Mouse (Mus musculus) heart, embryonic 16.5 days (tissue): ENCODE results near the gene Gal3st2. TPM values are rescaled to one million over a fixed set of nuclear protein-coding genes. Genes with fewer than 3 reads are reported as not detected.
"Not testable (repeated sequence)": the region's sequence is repeated elsewhere in the genome, so short reads cannot be mapped to it uniquely, and the experiment has no call there.

Experiments used
- ATAC-seq: fragments of 200-750 bp; cut with Nextera tagmentation; replicated peaks from 2 replicates; pipeline ENCODE4 v1.8.0; 2017; ENCODE audit warnings: moderate number of reproducible peaks; ENCODE audit not compliant: insufficient read depth, low FRiP score; ENCODE audit errors: extremely low read depth
- H3K27ac ChIP-seq: fragments of 300-500 bp; sonication (generic); 2 replicates; pipeline ENCODE4 v1.5.1; 2014; ENCODE audit warnings: mild to moderate bottlenecking, low read length, control low read depth, moderate library complexity
- H3K27me3 ChIP-seq: fragments of 300-500 bp; sonication (generic); 2 replicates; pipeline ENCODE4 v1.6.1; 2014; ENCODE audit warnings: low read length, mixed read lengths; ENCODE audit not compliant: control insufficient read depth, insufficient read depth
- H3K36me3 ChIP-seq: fragments of 300-500 bp; sonication (generic); 2 replicates; pipeline ENCODE4 v1.6.1; 2014; ENCODE audit not compliant: control insufficient read depth, insufficient read depth
- H3K4me1 ChIP-seq: fragments of 300-500 bp; sonication (generic); 2 replicates; pipeline ENCODE4 v1.6.1; 2014; ENCODE audit warnings: low read length, mixed read lengths; ENCODE audit not compliant: control insufficient read depth, insufficient read depth
- H3K4me2 ChIP-seq: fragments of 300-500 bp; sonication (generic); 2 replicates; pipeline ENCODE4 v1.6.1; 2014; ENCODE audit warnings: low read depth, mild to moderate bottlenecking, control low read depth, low read length
- H3K4me3 ChIP-seq: fragments of 300-500 bp; sonication (generic); 2 replicates; pipeline ENCODE4 v1.5.1; 2014; ENCODE audit warnings: mild to moderate bottlenecking, control low read depth, low read length
- H3K9ac ChIP-seq: fragments of 300-500 bp; sonication (generic); 2 replicates; pipeline ENCODE4 v1.6.1; 2014; ENCODE audit warnings: low read length, control low read depth
- H3K9me3 ChIP-seq: fragments of 300-500 bp; sonication (generic); replicated peaks from 2 replicates; pipeline ENCODE4 v1.6.1; 2016; ENCODE audit warnings: low read length; ENCODE audit not compliant: control insufficient read depth
- WGBS: fragments of 180-500 bp; shearing (Covaris S2); extraction: QIAGEN DNeasy Blood & Tissue Kit; methylation state at CpG from one replicate; pipeline ENCODE4 v1.1.7; 2014; 5-methylcytosine and 5-hydroxymethylcytosine counted together
- polyA plus RNA-seq: library from polyadenylated mRNA; unstranded; fragments of >200 nt; fragmentation: Nextera tagmentation; extraction: Ambion mirVana; gene quantifications from 2 replicates; pipeline ENCODE4 v1.2.1, GENCODE M21; 2015

Gene Gal3st2
- polyA plus RNA-seq, 1 experiment from 2014 or later: 0.14 TPM

GRCm38 (mm10) chr1:93855790-93856189 is 5.3 kb upstream of the Gal3st2 start:
- not testable (repeated sequence) for ATAC-seq, H3K4me1 ChIP-seq, H3K4me3 ChIP-seq, H3K36me3 ChIP-seq, H3K9ac ChIP-seq, H3K27ac ChIP-seq, H3K4me2 ChIP-seq, H3K27me3 ChIP-seq, H3K9me3 ChIP-seq
- 79% methylated on average over 4 of the region's 4 CpGs for WGBS

- Histone ChIP-seq H3K4me1 (no peaks in the 10 kb centered on the region), H3K27ac (no peak overlapping the region), H3K9me3 (no peaks in the 10 kb centered on the region), H3K9ac (no peak overlapping the region), H3K4me3 (no peak overlapping the region), H3K36me3 (no peaks in the 10 kb centered on the region), H3K4me2 (no peak overlapping the region), H3K27me3 (no peaks in the 10 kb centered on the region)
- WGBS: 72% methylated on average over 6 of the region's 6 CpGs
- ATAC-seq: no peak
These were observed 3.7 kb upstream of the Gal3st2 start for GRCm38 (mm10) chr1:93857370-93857769.

- H3K27ac ChIP-seq: no peak overlapping the region
- ATAC-seq: no peak
- H3K9me3 ChIP-seq: no peaks in the 10 kb centered on the region
These were observed 3.1 kb upstream of the Gal3st2 start for GRCm38 (mm10) chr1:93857991-93858390.

GRCm38 (mm10) chr1:93859619-93860018 is 1.5 kb upstream of the Gal3st2 start:
- Histone ChIP-seq H3K27ac (no peak overlapping the region), H3K4me3 (no peak overlapping the region), H3K36me3 (no peaks in the 10 kb centered on the region), H3K4me2 (no peak overlapping the region), H3K27me3 (no peaks in the 10 kb centered on the region), H3K9ac (no peak overlapping the region), H3K9me3 (no peaks in the 10 kb centered on the region), H3K4me1 (no peaks in the 10 kb centered on the region)
- no peak for ATAC-seq

More at GRCm38 (mm10) chr1:93857991-93858390, 3.1 kb upstream of the Gal3st2 start:
- Histone ChIP-seq H3K27me3 (no peaks in the 10 kb centered on the region), H3K4me2 (no peak overlapping the region), H3K4me3 (no peak overlapping the region), H3K36me3 (no peaks in the 10 kb centered on the region), H3K4me1 (no peaks in the 10 kb centered on the region), H3K9ac (no peak overlapping the region)
- 78% methylated on average over 3 of the region's 3 CpGs for WGBS

- H3K4me2 ChIP-seq, H3K9me3 ChIP-seq, H3K36me3 ChIP-seq, H3K9ac ChIP-seq, H3K27me3 ChIP-seq, H3K27ac ChIP-seq, ATAC-seq, H3K4me3 ChIP-seq, H3K4me1 ChIP-seq: not testable (repeated sequence)
- WGBS: 29% methylated on average over 1 of the region's 1 CpGs
These were observed 10.5 kb downstream of the Gal3st2 start for GRCm38 (mm10) chr1:93871594-93872105.

- not testable (repeated sequence) for H3K4me2 ChIP-seq, H3K36me3 ChIP-seq, ATAC-seq
These were observed 13.3 kb downstream of the Gal3st2 start for GRCm38 (mm10) chr1:93874405-93874804.

GRCm38 (mm10) chr1:93881778-93882177 is 20.7 kb downstream of the Gal3st2 start:
- H3K4me2 ChIP-seq, H3K36me3 ChIP-seq, H3K27ac ChIP-seq, H3K9me3 ChIP-seq, H3K4me1 ChIP-seq, H3K4me3 ChIP-seq, H3K27me3 ChIP-seq, H3K9ac ChIP-seq: not testable (repeated sequence)
- peak; percentile 67; the same call in 1 of the 2 replicates for ATAC-seq
- WGBS: no CpG with 5 or more reads among the region's 11 CpGs

More at GRCm38 (mm10) chr1:93874405-93874804, 13.3 kb downstream of the Gal3st2 start:
- H3K9me3 ChIP-seq, H3K9ac ChIP-seq, H3K4me3 ChIP-seq, H3K4me1 ChIP-seq, H3K27ac ChIP-seq, H3K27me3 ChIP-seq: not testable (repeated sequence)
- 89% methylated on average over 11 of the region's 22 CpGs for WGBS

GRCm38 (mm10) chr1:93890936-93891335 is 29.8 kb downstream of the Gal3st2 start:
- H3K27ac ChIP-seq, H3K4me2 ChIP-seq, ATAC-seq, H3K9me3 ChIP-seq, H3K36me3 ChIP-seq, H3K9ac ChIP-seq, H3K4me1 ChIP-seq, H3K4me3 ChIP-seq, H3K27me3 ChIP-seq: not testable (repeated sequence)
- 58% methylated on average over 1 of the region's 1 CpGs for WGBS

GRCm38 (mm10) chr1:93897395-93897794 is 36.3 kb downstream of the Gal3st2 start:
- H3K27ac ChIP-seq, H3K27me3 ChIP-seq, H3K36me3 ChIP-seq, H3K4me1 ChIP-seq, H3K4me3 ChIP-seq, H3K9ac ChIP-seq, H3K4me2 ChIP-seq, H3K9me3 ChIP-seq: not testable (repeated sequence)
- no CpG with 5 or more reads among the region's 1 CpGs for WGBS
- ATAC-seq: peak; percentile 23; the same call in 1 of the 2 replicates
